Mouse (Mus musculus) kidney, postnatal 0 days (tissue): ENCODE measurements around the gene Marcks. TPM values are rescaled to one million over a fixed set of nuclear protein-coding genes. Genes with fewer than 3 reads are reported as not detected.

Experiments used
- ATAC-seq: fragments of 200-750 bp; cut with Nextera tagmentation; replicated peaks from 2 replicates; pipeline ENCODE4 v1.8.0; 2017; ENCODE audit warnings: low read depth, moderate number of reproducible peaks, moderate TSS enrichment, moderate library complexity; ENCODE audit not compliant: low FRiP score
- DNase-seq: peaks from one replicate; pipeline ENCODE4 v3.0.0-alpha.2; 2016; ENCODE audit warnings: low spot score
- H3K27ac ChIP-seq: fragments of 300-500 bp; sonication (generic); 2 replicates; pipeline ENCODE4 v1.5.1; 2014; ENCODE audit warnings: mild to moderate bottlenecking
- H3K27me3 ChIP-seq: fragments of 300-500 bp; sonication (generic); 2 replicates; pipeline ENCODE4 v1.6.1; 2014; ENCODE audit warnings: low read length, mixed read lengths; ENCODE audit not compliant: insufficient read depth
- H3K36me3 ChIP-seq: fragments of 300-500 bp; sonication (generic); 2 replicates; pipeline ENCODE4 v1.6.1; 2014; ENCODE audit warnings: low read length, mixed read lengths; ENCODE audit not compliant: insufficient read depth
- H3K4me1 ChIP-seq: fragments of 300-500 bp; sonication (generic); replicated peaks from 2 replicates; pipeline ENCODE4 v1.6.1; 2014; ENCODE audit warnings: antibody characterized with exemption, low read length, mixed read lengths; ENCODE audit not compliant: insufficient read depth
- H3K4me2 ChIP-seq: fragments of 300-500 bp; sonication (generic); 2 replicates; pipeline ENCODE4 v1.6.1; 2014; ENCODE audit warnings: mild to moderate bottlenecking, low read length, moderate library complexity, mixed read lengths
- H3K4me3 ChIP-seq: fragments of 300-500 bp; sonication (generic); replicated peaks from 2 replicates; pipeline ENCODE4 v1.5.1; 2014; ENCODE audit warnings: low read depth, low read length
- H3K9ac ChIP-seq: fragments of 300-500 bp; sonication (generic); 2 replicates; pipeline ENCODE4 v1.6.1; 2014; ENCODE audit warnings: low read depth, low read length
- H3K9me3 ChIP-seq: fragments of 300-500 bp; sonication (generic); replicated peaks from 2 replicates; pipeline ENCODE4 v1.6.1; 2016; ENCODE audit warnings: low read length, inconsistent platforms, mixed read lengths
- CTCF ChIP-seq: IDR thresholded peaks from 2 replicates; pipeline ENCODE4 v1.5.1; 2016; ENCODE audit warnings: antibody characterized with exemption, low read depth, mild to moderate bottlenecking, moderate library complexity
- WGBS: fragments of 180-500 bp; shearing (Covaris S2); extraction: QIAGEN DNeasy Blood & Tissue Kit; methylation state at CpG from one replicate; pipeline ENCODE4 v1.1.7; 2014; 5-methylcytosine and 5-hydroxymethylcytosine counted together
- polyA plus RNA-seq: library from polyadenylated mRNA; unstranded; fragments of >200 nt; fragmentation: Nextera tagmentation; extraction: Ambion mirVana; gene quantifications from 2 replicates; pipeline ENCODE4 v1.2.1, GENCODE M21; 2015

Marcks gene
- polyA plus RNA-seq, result 104 and 113 TPM in 2 replicates

GRCm38 (mm10) chr10:37138778-37139442 is at the start of gene Marcks:
Gene Marcks (minus strand): TSS chr10:37138920.
- ATAC-seq (peak; percentile 43), DNase-seq (peak; percentile 97)
- no peaks in the 10 kb centered on the region for H3K4me1 ChIP-seq
- 0 out of 2 replicates have a peak, but pooled peaks cover 6% of the 10 kb centered on the region for H3K36me3 ChIP-seq
- H3K4me2 ChIP-seq, result peak within 1 kb of the TSS; percentile 82
- H3K27ac ChIP-seq, result peak within 1 kb of the TSS; percentile 98
- no peaks in the 10 kb centered on the region for H3K9me3 ChIP-seq
- peak within 1 kb of the TSS; percentile 90 for H3K9ac ChIP-seq
- no peak for TF ChIP-seq CTCF
- H3K27me3 ChIP-seq, result no peaks in the 10 kb centered on the region
- peak within 1 kb of the TSS; percentile 82 for H3K4me3 ChIP-seq
- WGBS, result under 1% methylated on average over 39 of the region's 39 CpGs

- no peaks in the 10 kb centered on the region for H3K36me3 ChIP-seq
- H3K9me3 ChIP-seq, result no peaks in the 10 kb centered on the region
- WGBS, result 93% methylated on average over 3 of the region's 3 CpGs
- no peak for TF ChIP-seq CTCF
- no peak overlapping the region for H3K27ac ChIP-seq
- H3K9ac ChIP-seq, result no peak overlapping the region
- ATAC-seq (no peak), DNase-seq (no peak)
- H3K4me3 ChIP-seq, result no peak overlapping the region
- H3K27me3 ChIP-seq, result no peaks in the 10 kb centered on the region
- H3K4me1 ChIP-seq, result no peaks in the 10 kb centered on the region
- H3K4me2 ChIP-seq, result no peak overlapping the region
Measured at GRCm38 (mm10) chr10:37177071-37177470, 38.4 kb upstream of the Marcks start.

DNA sequence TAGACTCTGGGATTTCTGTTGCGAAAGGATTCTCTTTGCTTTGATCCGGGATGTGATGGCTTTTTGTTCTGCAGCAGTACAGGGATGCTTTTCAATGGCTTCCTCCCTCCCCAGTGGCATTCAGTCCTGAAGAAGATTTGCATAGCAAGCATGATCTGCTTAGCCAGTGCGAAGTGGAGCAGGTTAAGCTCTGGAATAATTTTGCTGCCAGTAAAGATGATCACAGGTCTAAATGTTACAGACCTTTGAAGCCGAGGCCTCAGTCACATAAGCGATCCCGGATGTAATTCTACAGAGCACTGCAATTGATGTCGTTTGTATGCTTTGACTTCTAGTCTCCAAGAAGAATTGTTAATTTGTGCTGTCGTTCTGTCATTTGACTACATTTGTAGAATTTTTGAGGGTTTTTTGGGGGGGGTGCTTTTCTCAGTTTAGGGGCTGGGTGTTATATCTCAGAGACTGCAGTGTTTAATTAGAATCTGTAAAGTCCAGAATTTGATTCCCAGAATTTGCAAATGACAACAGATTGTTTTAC is 33.8 kb upstream of the Marcks start:
- H3K9ac ChIP-seq, result no peak overlapping the region
- TF ChIP-seq CTCF, result no peak
- no peak overlapping the region for H3K27ac ChIP-seq
- no peaks in the 10 kb centered on the region for H3K4me1 ChIP-seq
- H3K4me2 ChIP-seq, result no peak overlapping the region
- 71% methylated on average over 8 of the region's 8 CpGs for WGBS
- no peak for ATAC-seq
- H3K4me3 ChIP-seq, result no peak overlapping the region
- H3K36me3 ChIP-seq, result no peaks in the 10 kb centered on the region
- no peaks in the 10 kb centered on the region for H3K27me3 ChIP-seq
- no peak for DNase-seq
- H3K9me3 ChIP-seq, result no peaks in the 10 kb centered on the region

- 90% methylated on average over 3 of the region's 3 CpGs for WGBS
- no peak for TF ChIP-seq CTCF
- H3K4me2 ChIP-seq, result no peak overlapping the region
- ATAC-seq (no peak), DNase-seq (no peak)
- H3K27me3 ChIP-seq, result no peaks in the 10 kb centered on the region
- H3K36me3 ChIP-seq, result no peaks in the 10 kb centered on the region
- H3K9me3 ChIP-seq, result no peaks in the 10 kb centered on the region
- no peak overlapping the region for H3K4me3 ChIP-seq
- no peaks in the 10 kb centered on the region for H3K4me1 ChIP-seq
- H3K9ac ChIP-seq, result no peak overlapping the region
- no peak overlapping the region for H3K27ac ChIP-seq
Measured at GRCm38 (mm10) chr10:37171711-37172415, 33.1 kb upstream of the Marcks start.

DNA sequence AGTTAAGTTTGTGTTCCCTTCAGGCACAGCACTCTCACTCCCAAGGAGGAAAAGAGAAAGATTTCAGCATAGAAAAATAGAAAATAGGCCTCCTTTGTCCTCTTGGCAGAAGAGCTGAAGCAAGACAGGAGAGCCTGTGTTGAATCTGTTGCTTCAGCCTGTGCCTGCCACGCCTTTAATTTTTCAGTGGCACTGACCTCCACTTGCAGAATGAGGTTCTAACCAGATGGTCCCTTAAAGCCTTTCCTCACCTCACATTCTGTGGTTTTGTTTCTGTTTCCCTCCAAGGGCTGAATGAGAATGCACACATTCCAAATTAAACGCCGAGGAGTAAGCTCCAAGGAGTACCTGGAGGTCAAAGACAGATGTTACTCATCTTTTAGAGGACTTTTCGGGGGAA is 32.2 kb upstream of the Marcks start:
- Histone ChIP-seq H3K9me3 (no peaks in the 10 kb centered on the region), H3K4me3 (no peak overlapping the region), H3K4me1 (no peaks in the 10 kb centered on the region), H3K9ac (no peak overlapping the region), H3K27me3 (no peaks in the 10 kb centered on the region), H3K4me2 (no peak overlapping the region), H3K36me3 (no peaks in the 10 kb centered on the region), H3K27ac (no peak overlapping the region)
- WGBS, result 63% methylated on average over 4 of the region's 4 CpGs
- TF ChIP-seq CTCF, result no peak
- ATAC-seq, result no peak
- DNase-seq, result no peak

DNA sequence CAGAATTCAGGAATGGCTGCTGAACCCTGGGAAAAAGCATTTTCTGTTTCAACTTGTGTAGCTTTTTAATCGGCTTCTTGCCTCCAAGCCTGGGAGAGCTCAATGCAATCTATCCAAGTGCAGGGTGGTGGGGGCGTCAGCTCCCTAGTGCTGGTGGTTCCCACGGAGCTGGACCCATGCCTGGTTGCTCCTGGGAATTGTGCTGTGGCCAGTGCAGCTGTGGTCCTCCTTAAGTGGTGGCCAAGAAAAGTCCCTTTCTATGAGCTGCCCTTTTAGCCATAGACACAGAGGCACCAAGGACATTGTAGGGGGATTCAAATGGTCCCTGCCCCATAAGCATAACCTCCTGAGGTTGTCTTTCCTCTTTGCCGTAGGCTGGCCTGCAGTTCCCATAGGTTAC is 31.7 kb upstream of the Marcks start:
- no peak overlapping the region for H3K27ac ChIP-seq
- ATAC-seq (no peak), DNase-seq (no peak)
- H3K9me3 ChIP-seq, result no peaks in the 10 kb centered on the region
- no peak overlapping the region for H3K4me2 ChIP-seq
- no peak overlapping the region for H3K4me3 ChIP-seq
- 72% methylated on average over 4 of the region's 4 CpGs for WGBS
- no peak for TF ChIP-seq CTCF
- no peak overlapping the region for H3K9ac ChIP-seq
- no peaks in the 10 kb centered on the region for H3K4me1 ChIP-seq
- no peaks in the 10 kb centered on the region for H3K27me3 ChIP-seq
- H3K36me3 ChIP-seq, result no peaks in the 10 kb centered on the region
